Mouse (Mus musculus) CD4-positive, CD25-positive, alpha-beta regulatory T cell, adult 4 months (primary cell): ENCODE measurements around the gene Slc39a7. TPM values are rescaled to one million over a fixed set of nuclear protein-coding genes. Genes with fewer than 3 reads are reported as not detected.
"Not testable (repeated sequence)": the region's sequence is repeated elsewhere in the genome, so short reads cannot be mapped to it uniquely, and the experiment has no call there.

Source experiments
- ATAC-seq: one replicate; pipeline ENCODE4 v1.8.0; 2017
- polyA plus RNA-seq, 2 experiments: library from polyadenylated mRNA; unstranded; fragments of 100-300 nt; shearing (Covaris generic); gene quantifications; one replicate each; pipeline ENCODE4 v1.2.1; 2017

Slc39a7 gene
- polyA plus RNA-seq, 2 experiments from 2014 or later: 53.0 to 92.6 TPM

DNA sequence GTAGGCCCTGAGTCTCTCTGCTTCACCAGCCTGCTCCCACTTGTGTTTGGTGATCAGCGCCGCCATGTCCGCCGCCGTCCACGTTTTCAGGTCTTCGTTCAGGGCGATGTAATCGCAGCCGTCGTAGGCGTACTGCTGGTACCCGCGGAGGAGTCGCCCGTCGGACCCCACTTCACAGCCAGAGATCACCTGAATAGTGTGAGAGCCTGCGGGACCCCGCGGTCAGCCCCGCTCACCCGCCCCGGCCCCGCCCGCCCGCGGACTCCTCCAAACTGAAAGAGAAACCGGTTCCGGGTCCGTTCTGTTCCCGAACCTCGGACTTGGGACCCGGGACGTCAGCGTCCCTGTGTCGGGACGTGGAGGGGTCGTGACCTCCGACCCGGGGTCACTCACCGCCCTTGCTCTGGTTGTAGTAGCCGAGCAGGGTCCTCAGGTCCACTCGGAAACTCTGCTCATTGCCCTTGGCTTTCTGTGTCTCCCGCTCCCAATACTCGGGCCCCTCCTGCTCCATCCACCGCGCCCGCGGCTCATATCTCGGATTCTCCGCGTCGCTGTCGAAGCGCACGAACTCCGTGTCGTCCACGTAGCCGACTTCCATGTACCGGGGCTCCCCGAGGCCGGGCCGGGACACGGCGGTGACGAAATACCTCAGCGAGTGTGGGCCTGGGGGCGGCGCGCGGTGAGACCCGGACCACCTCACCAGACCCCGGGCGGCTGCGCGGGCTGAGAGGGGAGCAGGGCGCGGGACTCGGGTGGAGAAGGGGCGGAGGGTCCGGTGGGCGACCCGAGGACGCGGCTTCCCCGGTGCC lies 31.9 kb downstream of the Slc39a7 start:
- ATAC-seq: peak; percentile 2

DNA sequence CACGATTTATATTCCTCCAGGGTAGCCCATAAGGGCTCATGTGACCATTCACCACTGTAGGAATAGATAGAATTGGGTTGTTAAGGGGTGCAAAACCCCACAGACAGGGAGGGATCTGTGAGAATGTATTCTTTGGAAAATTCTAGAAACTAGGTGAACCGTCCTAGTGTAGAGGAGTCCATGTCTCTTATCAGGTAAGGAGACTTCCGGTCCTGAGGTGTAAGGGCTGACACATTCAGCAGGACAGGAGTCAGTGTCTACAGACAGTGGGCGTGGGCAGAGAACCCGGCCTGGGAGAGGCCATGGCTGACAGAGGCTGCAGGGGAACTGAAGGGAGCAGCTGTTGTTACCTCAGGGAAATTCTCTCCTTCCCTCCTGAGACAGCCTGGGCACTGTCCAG lies 32.8 kb downstream of the Slc39a7 start:
- ATAC-seq: peak; percentile 7

DNA sequence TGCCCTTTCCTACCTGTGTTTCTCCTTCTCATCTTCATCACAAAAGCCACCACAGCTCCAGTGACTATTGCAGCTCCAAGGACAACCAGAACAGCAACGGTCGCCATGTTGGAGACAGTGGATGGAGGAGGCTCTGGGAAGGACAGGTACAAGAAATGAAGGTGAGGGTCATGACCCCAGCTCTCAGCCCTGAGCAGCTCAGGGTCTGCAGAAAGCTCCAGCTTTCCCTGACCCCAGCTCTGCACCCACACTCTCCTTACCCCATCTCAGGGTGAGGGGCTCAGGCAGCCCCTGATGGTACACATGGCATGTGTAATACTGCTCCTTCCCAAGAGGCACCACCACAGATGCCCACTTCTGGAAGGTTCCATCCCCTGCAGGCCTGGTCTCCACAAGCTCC lies 34.5 kb downstream of the Slc39a7 start:
- not testable (repeated sequence) for ATAC-seq

DNA sequence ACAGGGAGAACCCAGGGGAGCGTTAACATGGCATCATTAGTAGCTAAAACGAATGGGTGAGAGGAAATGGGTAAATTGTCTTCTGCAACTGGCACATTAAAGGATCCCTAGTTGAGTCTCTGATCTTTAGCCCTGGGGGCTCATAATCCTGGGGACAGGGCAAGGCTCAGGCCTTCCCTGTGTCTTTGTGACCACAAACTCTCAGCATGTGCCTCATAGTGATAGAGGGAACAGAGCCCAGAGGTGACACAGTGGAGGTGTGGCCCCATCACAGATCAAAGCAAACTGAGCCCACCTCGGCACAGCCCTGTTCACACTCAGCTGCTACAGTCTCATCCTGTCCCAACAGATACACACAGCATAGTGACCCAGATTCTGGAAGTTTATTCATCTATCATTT lies 35.8 kb downstream of the Slc39a7 start:
- ATAC-seq: no peak

DNA sequence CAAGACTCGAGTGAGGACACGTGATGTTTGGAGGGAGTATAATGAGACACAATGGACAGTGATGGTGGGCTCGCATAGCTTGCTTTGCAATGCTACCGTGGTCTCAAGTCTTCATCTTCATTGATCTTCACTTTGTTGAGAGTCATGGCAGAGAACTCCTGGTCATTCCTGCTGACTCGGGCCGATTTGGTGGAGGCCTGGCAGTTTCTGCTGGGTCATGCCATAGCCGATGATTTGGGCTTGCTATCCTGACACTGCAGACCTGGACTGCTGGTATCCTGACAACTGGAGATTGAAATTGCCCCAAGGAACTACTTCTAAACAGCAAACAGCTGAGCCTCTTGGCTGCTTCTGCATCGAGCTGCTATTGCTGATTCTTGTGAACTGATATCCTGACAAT lies 36.5 kb downstream of the Slc39a7 start:
- no peak for ATAC-seq

DNA sequence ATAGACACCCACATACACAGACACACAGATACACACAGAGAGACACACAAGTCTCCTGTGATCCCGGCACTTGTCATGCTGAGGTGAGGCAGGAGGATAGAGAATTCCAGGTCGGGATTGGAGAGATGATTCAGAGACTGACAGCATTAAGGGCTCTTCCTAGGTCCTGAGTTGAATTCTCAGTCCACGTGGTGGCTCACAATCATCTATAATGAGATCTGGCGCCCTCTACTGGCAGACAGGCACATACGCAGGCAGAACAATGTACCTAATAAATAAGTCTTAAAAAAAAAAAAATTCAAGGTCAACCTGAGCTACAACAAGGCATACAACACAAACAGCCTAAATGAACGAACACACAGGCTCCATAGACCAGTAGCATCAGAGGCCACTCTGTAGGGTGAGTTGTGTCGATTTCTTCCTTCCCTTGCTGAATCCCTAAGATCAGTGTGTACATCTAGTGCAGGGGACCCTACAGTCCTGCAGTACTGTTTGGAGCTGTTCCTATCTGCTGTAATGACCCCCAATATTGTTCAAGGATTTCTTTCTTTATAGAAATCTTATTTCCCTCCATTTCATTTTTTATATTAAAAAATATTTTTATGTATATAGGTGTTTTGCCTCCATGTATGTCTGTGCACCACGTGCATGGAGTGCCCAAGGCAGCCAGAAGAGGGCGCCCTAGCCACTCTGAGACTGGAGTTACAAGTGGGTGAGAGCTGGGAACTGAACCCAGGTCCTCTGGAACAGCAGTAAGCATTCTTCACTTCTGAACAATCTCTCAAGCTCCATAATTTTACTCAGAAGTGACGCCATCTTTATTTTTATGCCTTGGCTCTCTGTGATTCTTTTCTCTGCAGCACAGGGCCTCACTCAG lies 39.5 kb downstream of the Slc39a7 start:
- ATAC-seq: peak; percentile 61

DNA sequence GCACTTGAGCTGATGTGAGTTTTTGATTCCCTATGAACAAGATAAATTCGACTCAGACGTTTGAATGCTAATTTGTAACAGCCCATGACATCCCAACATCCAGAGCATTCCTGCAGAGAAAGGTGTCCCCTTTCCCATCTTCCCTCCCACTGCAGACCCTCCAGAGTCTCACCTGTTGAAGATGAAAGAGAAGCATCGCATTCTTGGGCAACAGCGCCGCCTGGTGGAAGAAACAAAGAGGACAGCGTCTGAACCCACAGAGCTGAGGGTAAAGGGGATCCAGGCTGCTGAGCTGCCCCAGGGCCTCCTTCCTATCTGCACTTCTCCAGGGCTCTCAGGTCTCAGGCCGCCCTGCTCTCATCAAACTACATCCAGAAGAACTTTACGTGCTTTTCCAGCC lies 49.3 kb downstream of the Slc39a7 start:
- not testable (repeated sequence) for ATAC-seq

DNA sequence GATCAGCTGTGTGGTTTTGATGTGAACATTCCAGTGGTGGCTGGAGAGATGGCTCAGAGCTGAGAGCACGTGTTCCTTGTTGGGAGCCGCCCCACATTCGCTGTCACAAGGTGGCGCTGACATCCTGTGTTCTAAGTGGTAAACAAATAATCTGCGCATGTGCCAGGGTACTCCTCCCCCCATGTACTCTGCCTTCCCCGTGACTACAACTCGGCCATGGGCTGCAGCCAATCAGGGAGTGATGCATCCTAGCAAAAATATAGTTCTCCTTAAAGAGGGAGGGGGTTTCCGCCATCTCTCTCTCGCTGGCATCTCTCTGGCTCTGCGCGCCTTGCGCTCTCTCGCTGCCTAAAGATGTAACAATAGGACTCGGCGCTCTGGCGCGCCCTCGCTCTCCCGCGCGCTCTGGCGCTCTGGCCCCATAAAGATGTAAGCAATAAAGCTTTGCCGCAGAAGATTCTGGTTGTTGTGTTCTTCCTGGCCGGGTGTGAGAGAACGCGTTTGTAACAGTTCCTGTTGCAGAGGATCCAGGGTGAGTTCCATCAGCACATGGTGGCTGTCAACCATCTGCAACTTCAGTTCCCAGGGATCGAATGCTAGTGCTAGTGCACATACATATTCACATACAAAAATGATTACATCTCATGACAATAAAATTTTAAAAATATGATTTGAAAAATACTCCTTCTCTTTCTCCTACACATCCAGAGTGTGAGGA lies 50.1 kb downstream of the Slc39a7 start:
- peak; percentile 77 for ATAC-seq

DNA sequence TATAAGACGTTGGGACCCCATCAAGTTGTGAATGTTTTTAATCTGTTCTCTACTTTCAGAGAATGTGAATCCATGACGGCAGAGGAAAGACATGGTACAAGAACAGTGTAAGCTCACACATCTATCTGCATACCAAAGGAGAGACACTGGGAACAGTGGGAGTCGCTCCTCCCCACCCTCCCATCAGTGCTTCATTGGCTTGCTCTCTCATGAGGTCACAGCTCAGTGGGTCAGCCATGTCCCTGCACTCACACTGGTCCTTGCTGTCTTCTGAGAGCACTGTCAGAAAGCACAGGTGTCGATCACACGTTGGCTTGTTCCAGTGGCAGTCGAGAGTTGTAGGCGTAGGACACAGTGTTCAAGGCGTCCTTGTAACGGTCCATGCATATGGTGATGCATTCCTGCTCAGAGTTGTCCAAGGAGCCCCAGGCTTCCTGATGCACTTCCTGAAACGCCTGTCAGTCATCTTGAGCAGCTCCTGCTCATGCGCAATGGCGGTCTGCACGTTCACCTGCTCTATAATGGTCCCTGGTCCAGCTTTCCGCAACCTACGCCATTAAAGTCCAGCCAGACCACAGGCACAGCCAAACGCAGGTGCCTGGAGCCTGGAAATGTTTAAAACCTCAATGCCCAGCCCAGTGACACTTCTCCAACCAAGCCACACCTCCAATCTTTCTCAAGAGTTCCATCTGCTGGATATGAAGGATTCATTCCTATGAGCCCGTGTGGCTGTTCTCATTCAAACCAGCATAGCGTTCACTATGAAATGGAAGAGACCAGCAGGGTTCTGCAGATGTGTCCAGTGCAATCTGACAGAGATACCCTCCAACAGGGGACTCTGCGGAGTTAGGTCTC lies 51.1 kb downstream of the Slc39a7 start:
- no peak for ATAC-seq

DNA sequence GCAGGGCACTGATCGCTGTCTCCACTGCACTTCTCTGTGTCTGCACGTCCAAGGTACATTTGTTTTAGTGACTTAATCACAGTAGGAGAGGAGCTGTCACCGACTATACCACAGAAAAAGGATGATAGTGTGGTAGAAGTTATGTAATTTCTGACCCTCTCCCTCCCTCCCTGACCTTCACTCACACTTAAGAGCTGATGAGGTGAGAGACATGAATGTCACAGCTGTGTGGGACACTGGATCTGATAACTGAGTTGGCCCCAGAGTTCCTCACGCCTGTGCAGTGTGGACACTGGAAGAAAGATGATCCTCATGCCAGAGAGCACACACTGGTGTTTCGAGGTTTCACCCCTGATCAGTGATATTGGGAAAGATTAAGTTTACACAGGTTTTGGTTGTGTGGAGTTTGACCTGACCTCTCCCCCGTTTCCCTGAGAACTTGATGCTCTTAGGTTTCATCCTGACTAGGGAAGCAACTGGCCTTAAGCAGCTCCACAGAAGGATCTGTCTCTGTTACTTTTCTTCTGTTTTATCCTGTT lies 51.9 kb downstream of the Slc39a7 start:
- no peak for ATAC-seq

DNA sequence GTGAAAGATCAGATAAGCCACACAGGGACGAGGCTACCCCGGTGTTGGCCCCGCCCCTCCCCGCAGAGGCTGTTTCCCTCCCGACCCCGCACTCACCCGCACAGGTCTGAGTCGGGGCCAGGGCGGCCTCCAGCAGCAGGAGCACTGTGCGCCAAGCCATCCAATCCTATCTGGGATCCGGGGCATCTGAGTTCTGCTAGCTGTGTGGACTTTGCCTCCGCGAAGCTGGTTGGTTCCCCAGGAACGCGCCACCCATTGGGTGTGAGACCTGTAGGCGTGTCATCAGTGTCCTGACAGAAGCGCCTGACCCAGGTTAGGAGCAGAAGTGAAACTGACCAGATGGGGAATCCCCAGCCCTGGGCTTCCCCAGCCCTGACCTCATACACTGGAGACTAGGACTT lies 52.9 kb downstream of the Slc39a7 start:
- peak; percentile 74 for ATAC-seq

Other genes starting within 250 kb of the Slc39a7 start
- 1 to 10 TPM; 4.4 to 6.1 TPM for gene Angptl4, start 249.9 kb downstream of the Slc39a7 start, polyA plus RNA-seq
- gene Kank3, start 221.2 kb downstream of the Slc39a7 start, polyA plus RNA-seq: 1 to 10 TPM; 6.3 to 8.9 TPM
- 1,000 to 10,000 TPM; 1,453 to 2,471 TPM for gene Rps28, start 207.1 kb downstream of the Slc39a7 start, polyA plus RNA-seq
- gene Ndufa7, start 207.1 kb downstream of the Slc39a7 start, polyA plus RNA-seq: 100 to 1,000 TPM; 377 to 404 TPM
- gene Cd320, start 188.6 kb downstream of the Slc39a7 start, polyA plus RNA-seq: 10 to 100 TPM; 11.0 to 11.9 TPM
- gene Gm7029, start 157.8 kb downstream of the Slc39a7 start, polyA plus RNA-seq: not detected
- gene Kifc1, start 141.0 kb downstream of the Slc39a7 start, polyA plus RNA-seq: 1 to 10 TPM; 1.3 to 4.7 TPM
- gene Platr17, start 126.5 kb downstream of the Slc39a7 start, polyA plus RNA-seq: 1 to 10 TPM; 2.0 to 3.1 TPM
- 100 to 1,000 TPM; 117 to 200 TPM for gene Daxx, start 122.3 kb downstream of the Slc39a7 start, polyA plus RNA-seq
- 100 to 1,000 TPM; 348 to 555 TPM for gene Tapbp, start 115.8 kb downstream of the Slc39a7 start, polyA plus RNA-seq
- 1 to 10 TPM; 3.6 to 3.8 TPM for gene Zbtb22, start 115.8 kb downstream of the Slc39a7 start, polyA plus RNA-seq
- 10 to 100 TPM; 30.2 to 31.4 TPM for gene Rgl2, start 102.1 kb downstream of the Slc39a7 start, polyA plus RNA-seq
- gene Pfdn6, start 91.3 kb downstream of the Slc39a7 start, polyA plus RNA-seq: 100 to 1,000 TPM; 121 to 141 TPM
- 10 to 100 TPM; 11.5 to 14.3 TPM for gene Wdr46, start 91.0 kb downstream of the Slc39a7 start, polyA plus RNA-seq
- gene B3galt4, start 80.2 kb downstream of the Slc39a7 start, polyA plus RNA-seq: 10 to 100 TPM; 13.2 to 21.0 TPM
- gene Vps52, start 75.9 kb downstream of the Slc39a7 start, polyA plus RNA-seq: 10 to 100 TPM; 27.4 to 47.4 TPM
- gene Rps18, start 75.7 kb downstream of the Slc39a7 start, polyA plus RNA-seq: 1,000 to 10,000 TPM; 6,766 to 6,959 TPM
- gene H2-K1, start 31.3 kb downstream of the Slc39a7 start, polyA plus RNA-seq: 1,000 to 10,000 TPM; 5,395 to 7,513 TPM
- 1 to 10 TPM; 2.2 to 2.3 TPM for gene Ring1, start 7.0 kb downstream of the Slc39a7 start, polyA plus RNA-seq
- gene H2-Ke6, start 3.6 kb downstream of the Slc39a7 start, polyA plus RNA-seq: 10 to 100 TPM; 20.9 to 21.4 TPM
- gene Rxrb, start 130 bp upstream of the Slc39a7 start, polyA plus RNA-seq: 10 to 100 TPM; 11.2 to 12.5 TPM
- under 1 TPM; 0.15 to 0.42 TPM for gene Col11a2, start 7.8 kb upstream of the Slc39a7 start, polyA plus RNA-seq
- gene H2-Oa, start 60.7 kb upstream of the Slc39a7 start, polyA plus RNA-seq: 10 to 100 TPM; 56.0 to 68.2 TPM
- 100 to 1,000 TPM; 144 to 205 TPM for gene H2-DMa, start 87.9 kb upstream of the Slc39a7 start, polyA plus RNA-seq
- 100 to 1,000 TPM; 108 to 154 TPM for gene Brd2, start 91.0 kb upstream of the Slc39a7 start, polyA plus RNA-seq
- 10 to 100 TPM in 1 of 2 experiments, 1 to 10 TPM in 1; 3.7 to 27.1 TPM for gene H2-DMb2, start 111.6 kb upstream of the Slc39a7 start, polyA plus RNA-seq
- 1 to 10 TPM; 3.4 to 6.2 TPM for gene H2-DMb1, start 121.4 kb upstream of the Slc39a7 start, polyA plus RNA-seq
- gene Tap1, start 155.9 kb upstream of the Slc39a7 start, polyA plus RNA-seq: 100 to 1,000 TPM; 163 to 238 TPM
- 100 to 1,000 TPM; 280 to 324 TPM for gene Psmb9, start 156.1 kb upstream of the Slc39a7 start, polyA plus RNA-seq
- 100 to 1,000 TPM; 781 to 871 TPM for gene Psmb8, start 166.0 kb upstream of the Slc39a7 start, polyA plus RNA-seq
- gene Tap2, start 171.8 kb upstream of the Slc39a7 start, polyA plus RNA-seq: 100 to 1,000 TPM in 1 of 2 experiments, 10 to 100 TPM in 1; 78.9 to 260 TPM
- 100 to 1,000 TPM in 1 of 2 experiments, 10 to 100 TPM in 1; 81.1 to 105 TPM for gene H2-Ob, start 207.2 kb upstream of the Slc39a7 start, polyA plus RNA-seq
- 10 to 100 TPM in 1 of 2 experiments, 1 to 10 TPM in 1; 8.9 to 77.0 TPM for gene H2-Ab1, start 226.0 kb upstream of the Slc39a7 start, polyA plus RNA-seq